Mouse (Mus musculus) kidney, embryonic 14.5 days (tissue): ENCODE measurements at regions not wholly inside any gene's neighbourhood (a gene's known extent, or its start where the extent isn't known, plus 50 kb on each side); places are given as distances from the start of the nearest gene placed in this dataset.
A peak's percentile ranks its signal among the peaks of the same experiment; 100 is the strongest.

ENCODE experiments used
- ATAC-seq: fragments of 200-750 bp; cut with Nextera tagmentation; 2 replicates; pipeline ENCODE4 v1.8.0; 2017; ENCODE audit warnings: moderate number of reproducible peaks, mild to moderate bottlenecking, moderate TSS enrichment, moderate library complexity; ENCODE audit not compliant: low FRiP score, low TSS enrichment
- H3K27ac ChIP-seq: fragments of 300-500 bp; sonication (generic); 2 replicates; pipeline ENCODE4 v1.5.1; 2014; ENCODE audit warnings: low read depth, mild to moderate bottlenecking, low read length, moderate library complexity, mixed read lengths
- H3K27me3 ChIP-seq: fragments of 300-500 bp; sonication (generic); 2 replicates; pipeline ENCODE4 v1.6.1; 2014; ENCODE audit warnings: mild to moderate bottlenecking, low read length; ENCODE audit not compliant: control insufficient read depth, insufficient read depth
- H3K36me3 ChIP-seq: fragments of 300-500 bp; sonication (generic); 2 replicates; pipeline ENCODE4 v1.6.1; 2014; ENCODE audit warnings: low read length, mixed read lengths; ENCODE audit not compliant: control insufficient read depth, insufficient read depth
- H3K4me1 ChIP-seq: fragments of 300-500 bp; sonication (generic); 2 replicates; pipeline ENCODE4 v1.6.1; 2014; ENCODE audit warnings: low read length, mixed read lengths; ENCODE audit not compliant: control insufficient read depth, insufficient read depth
- H3K4me2 ChIP-seq: fragments of 300-500 bp; sonication (generic); replicated peaks from 2 replicates; pipeline ENCODE4 v1.6.1; 2014; ENCODE audit warnings: low read depth, mild to moderate bottlenecking, low read length
- H3K4me3 ChIP-seq: fragments of 300-500 bp; sonication (generic); 2 replicates; pipeline ENCODE4 v1.5.1; 2014; ENCODE audit warnings: mild to moderate bottlenecking, low read length
- H3K9ac ChIP-seq: fragments of 300-500 bp; sonication (generic); 2 replicates; pipeline ENCODE4 v1.6.1; 2014; ENCODE audit warnings: low read depth, mild to moderate bottlenecking, low read length, moderate library complexity
- H3K9me3 ChIP-seq: fragments of 300-500 bp; sonication (generic); 2 replicates; pipeline ENCODE4 v1.6.1; 2016; ENCODE audit warnings: low read length; ENCODE audit not compliant: control insufficient read depth
- WGBS: fragments of 180-500 bp; shearing (Covaris S2); extraction: QIAGEN DNeasy Blood & Tissue Kit; methylation state at CpG from one replicate; pipeline ENCODE4 v1.1.7; 2014; 5-methylcytosine and 5-hydroxymethylcytosine counted together

DNA sequence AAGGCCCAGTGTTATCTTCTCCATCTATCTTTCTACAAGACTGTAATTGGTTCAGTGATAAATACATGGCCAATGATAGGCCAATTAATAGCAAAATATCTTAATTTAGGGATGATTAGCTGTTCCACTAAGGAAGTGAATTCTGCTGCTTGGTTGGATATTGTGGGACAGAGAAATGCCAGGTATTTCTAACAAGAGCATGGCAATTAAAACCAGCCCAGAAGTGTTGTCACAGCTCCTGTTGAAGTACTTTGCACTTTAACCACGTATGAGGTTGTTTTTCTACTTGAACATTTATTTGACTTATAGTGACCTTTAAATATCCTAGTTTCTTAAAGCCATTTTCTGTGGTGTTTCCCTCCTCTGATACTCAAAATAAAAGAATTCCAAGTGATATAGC, 65.7 kb upstream of the Acsl4 start:
- H3K9me3 ChIP-seq = no peaks in the 10 kb centered on the region
- H3K27me3 ChIP-seq = no peaks in the 10 kb centered on the region
- H3K27ac ChIP-seq = no peak overlapping the region
- H3K4me1 ChIP-seq = no peaks in the 10 kb centered on the region
- no peak for ATAC-seq
- H3K4me2 ChIP-seq = no peak overlapping the region
- no peak overlapping the region for H3K4me3 ChIP-seq
- no peak overlapping the region for H3K9ac ChIP-seq
- no peaks in the 10 kb centered on the region for H3K36me3 ChIP-seq
- WGBS = 63% methylated on average over 1 of the region's 1 CpGs

DNA sequence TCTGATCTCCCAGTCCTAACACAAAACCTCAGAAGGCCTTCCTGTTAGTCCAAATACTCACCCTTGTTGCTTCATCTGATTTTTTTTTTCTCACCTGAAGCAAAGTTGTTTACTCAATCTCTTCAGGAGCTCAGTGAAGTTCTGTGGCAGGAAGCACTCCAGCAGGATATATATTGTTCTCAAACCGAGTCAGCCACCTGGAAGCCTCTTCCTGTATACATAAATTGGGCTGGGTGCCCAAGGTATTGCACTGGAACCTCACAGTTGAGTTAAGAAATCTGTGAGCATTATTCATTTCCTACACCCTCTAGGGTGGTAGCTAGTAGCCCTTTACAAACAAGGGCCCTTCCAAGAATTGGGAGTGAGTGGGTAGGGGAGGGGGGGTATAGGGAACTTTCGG, 73.8 kb upstream of the Acsl4 start:
- Histone ChIP-seq H3K4me2 (no peak overlapping the region), H3K4me1 (no peaks in the 10 kb centered on the region), H3K27me3 (no peaks in the 10 kb centered on the region), H3K4me3 (no peak overlapping the region), H3K36me3 (no peaks in the 10 kb centered on the region), H3K9me3 (no peaks in the 10 kb centered on the region), H3K9ac (no peak overlapping the region), H3K27ac (no peak overlapping the region)
- ATAC-seq = no peak
- 55% methylated on average over 2 of the region's 2 CpGs for WGBS

DNA sequence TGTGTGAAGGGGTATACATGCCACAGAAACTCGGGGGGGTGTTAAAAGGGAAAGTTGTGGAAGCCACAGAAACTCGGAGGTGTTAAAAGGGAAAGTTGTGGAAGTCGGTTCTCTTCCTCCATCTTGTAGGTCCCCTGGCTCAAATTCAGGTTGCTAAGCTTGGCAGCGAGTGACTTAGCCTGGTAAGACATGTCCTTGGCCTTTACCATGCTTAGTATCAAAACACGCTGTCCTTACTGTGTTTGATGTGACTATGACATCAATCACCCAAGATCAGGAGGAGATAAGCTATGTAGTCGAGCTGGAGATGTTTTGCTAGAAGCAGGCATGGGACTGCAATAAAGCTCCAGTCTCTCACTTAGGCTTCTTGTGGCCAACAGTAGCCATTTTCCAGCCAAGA, 74.4 kb upstream of the Acsl4 start:
- no peak overlapping the region for H3K27ac ChIP-seq
- H3K9ac ChIP-seq = no peak overlapping the region
- no peak overlapping the region for H3K4me2 ChIP-seq
- no peaks in the 10 kb centered on the region for H3K27me3 ChIP-seq
- no peaks in the 10 kb centered on the region for H3K36me3 ChIP-seq
- no peak overlapping the region for H3K4me3 ChIP-seq
- no peak for ATAC-seq
- H3K9me3 ChIP-seq = no peaks in the 10 kb centered on the region
- H3K4me1 ChIP-seq = no peaks in the 10 kb centered on the region; the same call in 1 of the 2 replicates
- 74% methylated on average over 6 of the region's 6 CpGs for WGBS

DNA sequence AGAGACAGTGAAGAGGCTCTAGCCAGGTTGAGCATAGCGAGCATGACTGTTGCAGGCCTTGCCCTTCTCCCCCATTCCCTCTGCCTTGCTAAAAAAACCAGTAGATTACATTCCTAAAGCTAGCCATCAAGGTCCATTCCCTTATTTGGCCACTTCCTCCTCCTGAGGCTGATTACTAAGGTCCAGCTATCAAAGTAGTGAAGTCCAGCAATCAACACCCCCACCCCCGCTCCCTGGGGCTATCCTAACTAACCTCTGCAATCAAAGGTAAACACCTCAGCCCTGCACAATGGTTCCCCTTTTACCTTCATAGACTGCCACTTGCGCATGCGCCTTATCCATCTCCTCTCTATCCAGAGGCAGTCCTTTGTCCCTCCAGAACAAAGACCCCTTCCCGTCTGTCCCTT, 77.5 kb upstream of the Acsl4 start:
- no peak overlapping the region for H3K4me3 ChIP-seq
- no peaks in the 10 kb centered on the region; the same call in 1 of the 2 replicates for H3K4me1 ChIP-seq
- H3K9ac ChIP-seq = no peak overlapping the region
- H3K4me2 ChIP-seq = no peak overlapping the region
- 0 out of 2 replicates have a peak, but pooled peaks have one; percentile 32 for ATAC-seq
- no peaks in the 10 kb centered on the region for H3K36me3 ChIP-seq
- WGBS = 45% methylated on average over 5 of the region's 5 CpGs
- H3K9me3 ChIP-seq = no peaks in the 10 kb centered on the region
- H3K27me3 ChIP-seq = no peaks in the 10 kb centered on the region
- no peak overlapping the region for H3K27ac ChIP-seq

DNA sequence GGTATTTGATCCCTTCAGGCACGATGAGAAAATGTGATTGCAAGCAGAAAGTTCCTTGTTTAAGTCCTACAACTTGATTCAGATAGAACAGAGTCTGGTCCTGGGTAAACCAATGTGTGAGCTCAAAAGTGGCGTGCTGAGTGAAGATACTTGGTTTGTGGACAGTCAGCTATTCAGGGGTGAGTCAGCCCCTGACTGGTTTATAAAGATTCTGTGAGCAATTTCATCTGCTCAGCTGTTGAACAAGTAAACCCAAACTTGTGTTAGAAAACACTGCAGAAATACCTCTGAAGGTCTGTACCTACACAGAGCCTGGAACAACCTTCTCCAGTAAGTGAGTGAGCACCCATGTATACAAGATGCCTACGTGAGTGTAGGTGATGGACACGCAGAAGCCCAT, 78.1 kb upstream of the Acsl4 start:
- no peak for ATAC-seq
- 52% methylated on average over 4 of the region's 4 CpGs for WGBS
- no peak overlapping the region for H3K27ac ChIP-seq

DNA sequence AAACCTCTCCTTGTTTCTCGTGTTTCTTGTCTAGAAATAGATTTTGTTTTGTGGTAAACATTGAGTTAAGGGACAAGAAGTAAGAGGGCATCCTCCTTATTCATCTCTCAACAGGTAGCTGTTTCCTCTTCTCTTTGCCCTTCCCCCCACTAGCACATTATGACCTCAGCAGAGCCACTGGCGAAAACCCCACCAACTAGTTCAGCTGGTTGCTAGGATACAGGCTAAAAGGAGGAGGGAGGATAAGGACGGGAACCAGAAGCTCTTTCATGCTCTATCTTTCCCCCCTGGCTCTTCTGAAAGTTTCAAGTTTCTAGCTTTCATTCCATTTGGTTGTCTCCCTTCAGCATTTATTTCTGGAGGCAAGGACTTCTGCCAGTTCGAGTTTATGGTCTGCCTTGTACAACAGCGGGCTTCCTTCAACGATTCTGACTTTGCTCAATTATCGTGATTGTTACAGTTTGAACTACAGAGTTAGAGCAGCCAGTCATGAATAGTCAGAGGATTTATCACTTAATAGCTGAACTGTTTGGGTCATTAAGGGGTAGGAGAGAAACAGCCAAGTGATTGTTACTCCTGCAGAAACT, 78.8 kb upstream of the Acsl4 start:
- no peaks in the 10 kb centered on the region for H3K36me3 ChIP-seq
- no peaks in the 10 kb centered on the region; the same call in 1 of the 2 replicates for H3K4me1 ChIP-seq
- no peaks in the 10 kb centered on the region for H3K27me3 ChIP-seq
- H3K4me3 ChIP-seq = no peak overlapping the region
- H3K4me2 ChIP-seq = no peak overlapping the region
- 30% methylated on average over 7 of the region's 7 CpGs for WGBS
- H3K27ac ChIP-seq = no peak overlapping the region
- peak; percentile 81; the same call in 1 of the 2 replicates for ATAC-seq
- H3K9ac ChIP-seq = no peak overlapping the region
- H3K9me3 ChIP-seq = no peaks in the 10 kb centered on the region

More for the DNA sequence above, 78.1 kb upstream of the Acsl4 start:
- H3K9ac ChIP-seq = no peak overlapping the region
- H3K4me1 ChIP-seq = no peaks in the 10 kb centered on the region; the same call in 1 of the 2 replicates
- no peaks in the 10 kb centered on the region for H3K9me3 ChIP-seq
- H3K4me3 ChIP-seq = no peak overlapping the region
- H3K27me3 ChIP-seq = no peaks in the 10 kb centered on the region
- no peaks in the 10 kb centered on the region for H3K36me3 ChIP-seq
- no peak overlapping the region for H3K4me2 ChIP-seq

DNA sequence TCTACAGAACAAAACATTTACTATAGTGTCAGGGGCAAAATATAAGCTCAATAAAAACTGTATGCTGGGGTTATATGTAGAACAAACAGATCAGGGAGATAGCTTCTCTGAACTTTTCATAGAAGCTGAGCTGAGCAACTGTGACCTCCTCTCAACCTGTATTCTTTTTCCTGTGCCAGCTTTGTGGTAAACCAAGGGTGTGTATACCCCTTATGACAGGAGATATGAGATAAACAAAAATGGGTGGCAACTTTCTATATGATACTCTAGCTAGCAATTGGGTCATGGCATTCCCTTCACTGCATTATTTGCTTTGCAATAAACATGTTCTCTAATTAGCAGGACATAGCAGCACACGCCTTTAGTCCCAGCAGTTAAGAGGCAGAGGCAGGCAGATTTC, 79.7 kb upstream of the Acsl4 start:
- WGBS = 71% methylated on average over 1 of the region's 1 CpGs

DNA sequence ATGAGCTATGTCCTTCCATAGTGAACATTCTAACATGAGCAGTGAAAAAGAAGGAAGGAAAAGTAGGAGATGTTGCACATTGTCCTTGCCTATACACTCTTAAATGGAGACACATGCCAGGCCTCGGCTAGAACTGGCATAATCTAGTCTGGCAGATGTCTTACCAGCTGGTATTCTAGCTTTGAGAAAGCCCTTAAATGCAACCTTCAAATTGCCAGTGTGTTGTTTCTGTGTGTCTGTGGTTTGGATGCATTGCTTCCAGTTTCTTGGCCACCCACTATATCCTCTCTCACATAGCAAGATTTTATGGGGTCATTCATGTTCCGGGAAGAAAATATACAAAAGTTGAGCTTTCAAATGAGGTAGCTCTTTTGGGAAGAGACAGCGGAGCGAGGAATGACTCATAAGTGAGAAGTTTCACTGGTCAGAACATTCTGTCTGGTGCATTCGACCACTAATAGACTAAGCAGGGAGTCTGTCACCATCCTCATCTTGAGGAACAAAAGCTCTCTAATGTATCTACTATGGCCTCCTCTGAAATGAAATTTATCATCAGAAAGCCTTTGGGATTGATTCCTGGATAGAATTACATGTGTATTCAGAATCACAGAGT, 91.0 kb upstream of the Acsl4 start:
- no peaks in the 10 kb centered on the region for H3K9me3 ChIP-seq
- no peaks in the 10 kb centered on the region for H3K4me1 ChIP-seq
- H3K27me3 ChIP-seq = no peaks in the 10 kb centered on the region; the same call in none of the 2 replicates
- H3K4me3 ChIP-seq = no peak overlapping the region
- H3K27ac ChIP-seq = no peak overlapping the region
- WGBS = 88% methylated on average over 5 of the region's 5 CpGs
- no peak overlapping the region for H3K9ac ChIP-seq
- ATAC-seq = no peak
- no peak overlapping the region for H3K4me2 ChIP-seq
- no peaks in the 10 kb centered on the region for H3K36me3 ChIP-seq

More for the DNA sequence above, 79.7 kb upstream of the Acsl4 start:
- no peaks in the 10 kb centered on the region for H3K27me3 ChIP-seq
- H3K4me1 ChIP-seq = no peaks in the 10 kb centered on the region; the same call in 1 of the 2 replicates
- H3K4me2 ChIP-seq = no peak overlapping the region
- no peak overlapping the region for H3K27ac ChIP-seq
- no peaks in the 10 kb centered on the region for H3K36me3 ChIP-seq
- no peak overlapping the region for H3K4me3 ChIP-seq
- H3K9ac ChIP-seq = no peak overlapping the region
- no peaks in the 10 kb centered on the region for H3K9me3 ChIP-seq
- ATAC-seq = no peak

DNA sequence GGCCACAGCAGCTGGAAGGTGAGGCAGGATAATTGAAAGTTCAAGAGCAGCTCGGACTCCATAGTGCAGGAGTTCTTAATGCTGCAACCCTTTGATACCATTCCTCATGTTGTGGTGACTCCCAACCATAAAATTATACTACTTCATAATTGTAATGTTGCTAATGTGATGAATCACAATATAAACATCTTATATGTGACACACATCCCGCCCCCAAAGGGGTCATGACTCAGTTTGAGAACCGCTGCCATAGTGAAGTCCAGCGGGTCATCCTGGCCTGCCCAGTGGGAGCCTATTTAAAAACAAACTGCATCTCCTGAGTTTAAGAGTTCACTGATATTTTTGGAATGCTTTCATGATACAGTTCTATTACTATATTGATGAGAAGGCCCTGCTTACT, 97.7 kb upstream of the Acsl4 start:
- no peaks in the 10 kb centered on the region for H3K9me3 ChIP-seq
- WGBS = 70% methylated on average over 4 of the region's 4 CpGs
- H3K4me2 ChIP-seq = no peak overlapping the region
- no peak for ATAC-seq
- H3K27ac ChIP-seq = no peak overlapping the region
- H3K9ac ChIP-seq = no peak overlapping the region
- no peak overlapping the region for H3K4me3 ChIP-seq
- peaks cover 4% of the 10 kb centered on the region for H3K27me3 ChIP-seq
- H3K36me3 ChIP-seq = no peaks in the 10 kb centered on the region
- no peaks in the 10 kb centered on the region for H3K4me1 ChIP-seq
